Mouse (Mus musculus): ENCODE results near the gene Fam205a1. TPM values are rescaled to one million over a fixed set of nuclear protein-coding genes. Genes with fewer than 3 reads are reported as not detected.
"Not testable (repeated sequence)": the region's sequence is repeated elsewhere in the genome, so short reads cannot be mapped to it uniquely, and the experiment has no call there.

The Fam205a1 gene
- total RNA-seq, 2 experiments from 2014 or later, result 0.34 TPM; not detected in 1

- DNase-seq (ENCODE audit: extremely low spot score in 1 of 2, low spot score in 2 of 2); intact Hi-C loops (cut with DNase I): not testable (repeated sequence)
Measured at GRCm38 (mm10) chr4:42863487-42863886, 9.8 kb upstream of the Fam205a1 start.

DNA sequence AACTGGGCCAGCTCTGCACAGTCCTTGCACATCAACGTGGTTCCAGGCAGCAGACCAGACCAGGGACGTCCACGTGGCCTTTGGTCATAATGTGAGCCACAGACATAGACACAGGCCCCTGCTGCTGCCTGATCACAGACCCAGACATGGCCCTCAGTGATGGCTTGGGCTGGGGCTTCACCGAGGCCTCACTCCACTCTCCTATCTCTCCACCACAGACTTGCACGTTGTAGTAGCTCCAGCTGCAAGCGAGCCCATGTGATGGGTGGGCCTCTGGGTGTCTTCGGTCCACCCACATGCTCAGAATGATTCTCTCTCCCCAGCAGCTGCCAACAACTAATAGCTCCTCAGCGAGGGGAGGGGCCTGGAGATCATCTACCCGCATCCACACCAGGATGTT is 6.8 kb upstream of the Fam205a1 start:
- intact Hi-C loops (cut with DNase I); DNase-seq (ENCODE audit: extremely low spot score in 1 of 2, low spot score in 2 of 2): not testable (repeated sequence)

- DNase-seq (ENCODE audit: extremely low spot score in 1 of 2, low spot score in 2 of 2); intact Hi-C loops (cut with DNase I): not testable (repeated sequence)
Measured at GRCm38 (mm10) chr4:42856671-42857070, 3.0 kb upstream of the Fam205a1 start, which contains the start of gene Gm12394. Gene Gm12394 (minus strand): TSS chr4:42856771.

Other genes with a start within 250 kb of the Fam205a1 start
- not detected for gene Gm10591, start 241.7 kb downstream of the Fam205a1 start, total RNA-seq (2021)
- gene Gm2564, start 224.2 kb downstream of the Fam205a1 start, total RNA-seq (2021), result 10 to 100 TPM; 10.2 to 11.6 TPM
- 10 to 100 TPM in 1 of 2 experiments, 1 to 10 TPM in 1; 4.2 to 11.3 TPM for gene Ccl27b, start 198.6 kb downstream of the Fam205a1 start, total RNA-seq (2021)
- gene Il11ra2, start 192.0 kb downstream of the Fam205a1 start, total RNA-seq (2021), result not detected
- 1 to 10 TPM; 1.3 to 2.6 TPM for gene 4930578G10Rik, start 118.3 kb downstream of the Fam205a1 start, total RNA-seq (2021)
- gene Ccl19, start 97.3 kb downstream of the Fam205a1 start, total RNA-seq (2021), result 1 to 10 TPM in 1 of 2 experiments, under 1 TPM in 1; 0.90 to 1.2 TPM
- gene Ccl21a, start 79.9 kb downstream of the Fam205a1 start, total RNA-seq (2021), result not detected
- gene Gm12394, start 2.9 kb upstream of the Fam205a1 start, total RNA-seq (2021), result 1 to 10 TPM; 2.4 to 2.5 TPM
- gene Fam205c, start 20.3 kb upstream of the Fam205a1 start, total RNA-seq (2021), result 1 to 10 TPM; 1.2 to 1.4 TPM
- gene Phf24, start 62.8 kb upstream of the Fam205a1 start, total RNA-seq (2021), result 100 to 1,000 TPM; 283 to 300 TPM
- 100 to 1,000 TPM; 179 to 193 TPM for gene Dnajb5, start 95.9 kb upstream of the Fam205a1 start, total RNA-seq (2021)
- gene 1700022I11Rik, start 115.7 kb upstream of the Fam205a1 start, total RNA-seq (2021), result not detected
- 100 to 1,000 TPM; 270 to 280 TPM for gene Vcp, start 146.6 kb upstream of the Fam205a1 start, total RNA-seq (2021)
- gene Fancg, start 156.6 kb upstream of the Fam205a1 start, total RNA-seq (2021), result 10 to 100 TPM in 1 of 2 experiments, 1 to 10 TPM in 1; 8.4 to 10.8 TPM
- gene Pigo, start 171.9 kb upstream of the Fam205a1 start, total RNA-seq (2021), result 10 to 100 TPM; 24.3 to 32.6 TPM
- 100 to 1,000 TPM; 102 to 114 TPM for gene Stoml2, start 177.8 kb upstream of the Fam205a1 start, total RNA-seq (2021)
- gene Fam214b, start 192.3 kb upstream of the Fam205a1 start, total RNA-seq (2021), result 10 to 100 TPM; 38.1 to 39.5 TPM
- gene Unc13b, start 205.1 kb upstream of the Fam205a1 start, total RNA-seq (2021), result 10 to 100 TPM; 61.0 to 65.4 TPM

All from left cerebral cortex, postnatal 10 days (tissue).